Mouse (Mus musculus) kidney, adult 2 months (tissue): Measurements from ENCODE around the gene Rhbdf1.

ENCODE experiments used
- CTCF ChIP-seq: fragments of 200-500 bp; conservative IDR thresholded peaks from 2 replicates; pipeline ENCODE4 v1.5.1; 2011; ENCODE audit warnings: low read depth, mild to moderate bottlenecking, control low read depth, low read length, moderate library complexity, mixed read lengths; ENCODE audit not compliant: insufficient read depth, insufficient read length
- POLR2A ChIP-seq: fragments of 200-500 bp; IDR thresholded peaks from one replicate; pipeline ENCODE4 v1.6.1; 2011; ENCODE audit warnings: low read depth, low read length, control low read depth

DNA sequence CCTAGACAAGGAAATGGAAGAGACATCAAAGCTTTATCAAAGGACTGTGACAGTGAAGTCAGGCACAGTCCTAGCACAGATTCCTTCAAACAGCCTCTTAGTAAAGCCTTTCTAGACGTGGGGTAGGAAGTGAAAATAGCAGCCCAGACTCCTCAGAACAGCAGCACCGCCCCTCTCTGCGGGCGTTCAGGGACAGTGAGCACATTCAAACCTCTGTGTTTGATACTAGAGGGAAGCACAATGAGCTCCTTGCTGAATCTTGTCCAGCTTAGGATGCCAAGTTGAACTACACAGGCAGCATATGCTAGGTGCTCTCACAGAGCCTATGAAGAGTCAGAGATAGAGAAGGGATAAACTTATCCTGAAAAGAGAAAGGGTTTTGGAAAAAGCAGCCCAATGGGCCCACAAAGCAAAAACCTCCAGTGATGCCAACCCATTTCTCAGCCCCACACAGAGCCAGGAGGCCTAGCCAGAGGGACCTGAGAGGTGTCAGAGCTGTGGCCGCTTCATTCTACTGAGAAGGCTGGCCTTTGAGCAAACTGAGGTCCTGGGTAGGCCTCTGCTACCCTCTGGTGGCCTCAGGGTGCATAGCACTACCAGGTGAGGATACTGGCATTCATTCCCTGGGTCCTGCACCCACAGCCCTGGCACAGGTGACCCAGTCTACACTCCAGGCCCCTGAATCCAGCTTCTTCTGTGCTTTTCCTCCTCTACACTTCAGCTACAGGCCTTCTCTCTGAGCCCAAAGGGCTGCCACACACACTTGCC is 16.2 kb upstream of the Rhbdf1 start:
- TF ChIP-seq POLR2A (no peak), CTCF (peak; percentile 98)
